Mouse (Mus musculus) layer of hippocampus, postnatal 14 days (tissue): ENCODE data around the gene Serpinc1. TPM values are rescaled to one million over a fixed set of nuclear protein-coding genes. Genes with fewer than 3 reads are reported as not detected.

ENCODE experiments used
- DNase-seq, 2 experiments: peaks; one replicate each; pipeline ENCODE4 v3.0.0; 2021 to 2022; ENCODE audit warnings: low spot score in 2 of 2, mixed read lengths in 1 of 2
- total RNA-seq, 2 experiments: library from RNA; stranded (reverse); gene quantifications; 2 replicates each; pipeline ENCODE4 v1.2.3; 2021

Serpinc1 gene
- total RNA-seq, 2 experiments from 2014 or later = 0.48 to 0.58 TPM

GRCm38 (mm10) chr1:161041261-161042020 lies 63.1 kb downstream of the Serpinc1 start:
- DNase-seq = no peak

GRCm38 (mm10) chr1:161046972-161047371 lies 68.6 kb downstream of the Serpinc1 start:
- DNase-seq = no peak

Other genes starting within 250 kb of the Serpinc1 start
- gene Rabgap1l, start 185.4 kb upstream of the Serpinc1 start, total RNA-seq = 100 to 1,000 TPM; 215 to 218 TPM
- 10 to 100 TPM; 42.2 to 44.3 TPM for gene Rc3h1, start 72.2 kb upstream of the Serpinc1 start, total RNA-seq
- gene Zbtb37, start 56.3 kb downstream of the Serpinc1 start, total RNA-seq = 10 to 100 TPM; 15.7 to 19.2 TPM
- gene Dars2, start 92.1 kb downstream of the Serpinc1 start, total RNA-seq = 10 to 100 TPM; 27.0 TPM
- gene Cenpl, start 92.1 kb downstream of the Serpinc1 start, total RNA-seq = 1 to 10 TPM; 1.6 to 1.9 TPM
- gene Klhl20, start 152.9 kb downstream of the Serpinc1 start, total RNA-seq = 10 to 100 TPM; 18.7 to 19.1 TPM
- 10 to 100 TPM; 29.3 to 31.4 TPM for gene Ankrd45, start 164.1 kb downstream of the Serpinc1 start, total RNA-seq
- not detected for gene Tex50, start 180.7 kb downstream of the Serpinc1 start, total RNA-seq